Mouse (Mus musculus) intestine, postnatal 0 days (tissue): ENCODE results near the gene Arl13b. TPM values are rescaled to one million over a fixed set of nuclear protein-coding genes. Genes with fewer than 3 reads are reported as not detected.
A peak's percentile ranks its signal among the peaks of the same experiment; 100 is the strongest.

Experiments
- ATAC-seq: fragments of 200-750 bp; cut with Nextera tagmentation; 2 replicates; pipeline ENCODE4 v1.8.0; 2017; ENCODE audit warnings: mild to moderate bottlenecking, moderate TSS enrichment, moderate library complexity
- H3K27ac ChIP-seq: fragments of 300-500 bp; sonication (generic); 2 replicates; pipeline ENCODE4 v1.5.1; 2014; ENCODE audit warnings: mild to moderate bottlenecking, low read depth, low read length, moderate library complexity
- H3K27me3 ChIP-seq: fragments of 300-500 bp; sonication (generic); replicated peaks from 2 replicates; pipeline ENCODE4 v1.6.1; 2014; ENCODE audit warnings: low read length, mixed read lengths; ENCODE audit not compliant: control insufficient read depth, insufficient read depth
- H3K36me3 ChIP-seq: fragments of 300-500 bp; sonication (generic); 2 replicates; pipeline ENCODE4 v1.6.1; 2014; ENCODE audit warnings: mild to moderate bottlenecking, moderate library complexity; ENCODE audit not compliant: control insufficient read depth, insufficient read depth
- H3K4me1 ChIP-seq: fragments of 300-500 bp; sonication (generic); replicated peaks from 2 replicates; pipeline ENCODE4 v1.6.1; 2014; ENCODE audit warnings: antibody characterized with exemption, low read length, mixed read lengths; ENCODE audit not compliant: control insufficient read depth, insufficient read depth
- H3K4me2 ChIP-seq: fragments of 300-500 bp; sonication (generic); replicated peaks from 2 replicates; pipeline ENCODE4 v1.6.1; 2014; ENCODE audit warnings: low read depth, mild to moderate bottlenecking, moderate library complexity
- H3K4me3 ChIP-seq: fragments of 300-500 bp; sonication (generic); 2 replicates; pipeline ENCODE4 v1.5.1; 2014; ENCODE audit warnings: low read depth, low read length
- H3K9ac ChIP-seq: fragments of 300-500 bp; sonication (generic); 2 replicates; pipeline ENCODE4 v1.6.1; 2014; ENCODE audit warnings: mild to moderate bottlenecking, low read depth, low read length
- H3K9me3 ChIP-seq: fragments of 300-500 bp; sonication (generic); 2 replicates; pipeline ENCODE4 v1.6.1; 2016; ENCODE audit warnings: mixed run types; ENCODE audit not compliant: control insufficient read depth
- CTCF ChIP-seq: sonication (generic); IDR thresholded peaks from 2 replicates; pipeline ENCODE4 v1.5.1; 2016; ENCODE audit warnings: low read depth, mild to moderate bottlenecking, control low read depth, antibody characterized with exemption, moderate library complexity
- WGBS: fragments of 180-500 bp; shearing (Covaris S2); extraction: QIAGEN DNeasy Blood & Tissue Kit; methylation state at CpG from one replicate; pipeline ENCODE4 v1.1.7; 2014; 5-methylcytosine and 5-hydroxymethylcytosine counted together
- polyA plus RNA-seq: library from polyadenylated mRNA; unstranded; fragments of >200 nt; fragmentation: Nextera tagmentation; extraction: Ambion mirVana; gene quantifications from 2 replicates; pipeline ENCODE4 v1.2.1, GENCODE M21; 2015

The Arl13b gene
- polyA plus RNA-seq, 1 experiment from 2014 or later, result 9.8 TPM

- WGBS, result 96% methylated on average over 3 of the region's 3 CpGs
- H3K36me3 ChIP-seq, result peaks cover 10% of the 10 kb centered on the region; the same call in 1 of the 2 replicates
- H3K4me3 ChIP-seq, result no peak overlapping the region
- H3K27me3 ChIP-seq, result no peaks in the 10 kb centered on the region
- no peaks in the 10 kb centered on the region for H3K4me1 ChIP-seq
- no peak for TF ChIP-seq CTCF
- no peaks in the 10 kb centered on the region for H3K9me3 ChIP-seq
- ATAC-seq, result no peak
- no peak overlapping the region for H3K27ac ChIP-seq
- H3K4me2 ChIP-seq, result no peak overlapping the region
- H3K9ac ChIP-seq, result no peak overlapping the region
These were observed 42.2 kb downstream of the Arl13b start for GRCm38 (mm10) chr16:62804621-62805020.

GRCm38 (mm10) chr16:62799839-62800238 lies 47.0 kb downstream of the Arl13b start:
- Histone ChIP-seq H3K9me3 (no peaks in the 10 kb centered on the region), H3K4me3 (no peak overlapping the region), H3K27ac (no peak overlapping the region), H3K4me1 (no peaks in the 10 kb centered on the region), H3K4me2 (no peak overlapping the region), H3K36me3 (peaks cover 17% of the 10 kb centered on the region), H3K27me3 (no peaks in the 10 kb centered on the region), H3K9ac (no peak overlapping the region)
- TF ChIP-seq CTCF, result no peak
- WGBS, result 60% methylated on average over 3 of the region's 3 CpGs
- ATAC-seq, result peak; percentile 33; the same call in 1 of the 2 replicates

GRCm38 (mm10) chr16:62799426-62799825 lies 47.4 kb downstream of the Arl13b start:
- no peaks in the 10 kb centered on the region for H3K9me3 ChIP-seq
- ATAC-seq, result no peak
- H3K27ac ChIP-seq, result no peak overlapping the region
- H3K4me3 ChIP-seq, result no peak overlapping the region
- TF ChIP-seq CTCF, result no peak
- peaks cover 14% of the 10 kb centered on the region for H3K36me3 ChIP-seq
- no peaks in the 10 kb centered on the region for H3K4me1 ChIP-seq
- WGBS, result 75% methylated on average over 4 of the region's 4 CpGs
- no peak overlapping the region for H3K9ac ChIP-seq
- no peaks in the 10 kb centered on the region for H3K27me3 ChIP-seq
- no peak overlapping the region for H3K4me2 ChIP-seq

- no peak for TF ChIP-seq CTCF
- peaks cover 13% of the 10 kb centered on the region for H3K36me3 ChIP-seq
- no peak overlapping the region for H3K27ac ChIP-seq
- no peak overlapping the region for H3K4me3 ChIP-seq
- no peak overlapping the region for H3K4me2 ChIP-seq
- no peak for ATAC-seq
- no peaks in the 10 kb centered on the region for H3K27me3 ChIP-seq
- 90% methylated on average over 3 of the region's 3 CpGs for WGBS
- no peaks in the 10 kb centered on the region for H3K9me3 ChIP-seq
- no peaks in the 10 kb centered on the region for H3K4me1 ChIP-seq
- H3K9ac ChIP-seq, result no peak overlapping the region
These were observed 48.0 kb downstream of the Arl13b start for GRCm38 (mm10) chr16:62798808-62799207.

GRCm38 (mm10) chr16:62796608-62797007 lies 50.2 kb downstream of the Arl13b start:
- H3K27ac ChIP-seq, result no peak overlapping the region
- H3K4me2 ChIP-seq, result no peak overlapping the region
- H3K4me3 ChIP-seq, result no peak overlapping the region
- H3K9me3 ChIP-seq, result no peaks in the 10 kb centered on the region
- no peak overlapping the region for H3K9ac ChIP-seq
- H3K36me3 ChIP-seq, result peaks cover 13% of the 10 kb centered on the region
- H3K27me3 ChIP-seq, result no peaks in the 10 kb centered on the region
- WGBS, result 83% methylated on average over 1 of the region's 1 CpGs
- H3K4me1 ChIP-seq, result no peaks in the 10 kb centered on the region
- ATAC-seq, result no peak
- no peak for TF ChIP-seq CTCF

- peak within 1 kb of the TSS; percentile 78 for H3K4me2 ChIP-seq
- H3K27me3 ChIP-seq, result no peaks in the 10 kb centered on the region
- 0 out of 2 replicates have a peak, but pooled peaks have one; percentile 22 for TF ChIP-seq CTCF
- WGBS, result 2% methylated on average over 41 of the region's 41 CpGs
- ATAC-seq, result peak; percentile 100
- H3K27ac ChIP-seq, result peak within 1 kb of the TSS; percentile 90
- no peaks in the 10 kb centered on the region for H3K36me3 ChIP-seq
- peak within 1 kb of the TSS; percentile 71 for H3K4me3 ChIP-seq
- peaks cover 4% of the 10 kb centered on the region; the same call in 1 of the 2 replicates for H3K4me1 ChIP-seq
- no peaks in the 10 kb centered on the region for H3K9me3 ChIP-seq
- peak within 1 kb of the TSS; percentile 74 for H3K9ac ChIP-seq
These were observed 60.1 kb downstream of the Arl13b start, which contains the start of gene Nsun3 for GRCm38 (mm10) chr16:62786621-62787331. Gene Nsun3 (minus strand): TSS chr16:62786818.
